Mouse (Mus musculus): ENCODE measurements around the gene Plekha7. TPM values are rescaled to one million over a fixed set of nuclear protein-coding genes. Genes with fewer than 3 reads are reported as not detected.

Gene Plekha7
- polyA plus RNA-seq, 1 experiment from 2014 or later = 6.9 TPM

DNA sequence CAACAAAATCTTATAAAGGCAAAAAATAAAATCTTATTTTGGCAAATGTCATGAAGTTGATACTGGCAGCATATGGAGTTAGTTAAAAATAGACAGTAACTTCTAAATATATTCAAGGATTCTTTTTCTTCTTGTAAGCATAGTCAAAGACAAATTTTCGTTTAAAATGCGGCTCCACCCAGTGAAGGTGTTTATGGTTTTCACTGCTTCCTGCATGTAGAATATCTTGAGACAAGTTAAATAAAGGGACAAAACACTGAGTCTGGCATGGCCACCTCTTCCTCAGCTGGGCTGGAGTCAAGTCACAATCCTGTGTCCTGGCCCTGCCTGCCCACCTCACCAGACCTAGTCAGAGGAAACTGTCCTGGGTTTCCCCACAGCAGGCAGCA is 184.6 kb downstream of the Plekha7 start:
- H3K4me3 ChIP-seq = no peak overlapping the region
- H3K4me1 ChIP-seq = peaks cover 28% of the 10 kb centered on the region
- no peak for DNase-seq (ENCODE audit: low spot score)
- 91% methylated on average over 2 of the region's 2 CpGs for WGBS
- H3K9me3 ChIP-seq (replicated peaks) = no peaks in the 10 kb centered on the region
- no peaks in the 10 kb centered on the region for H3K27me3 ChIP-seq (ENCODE audit: low read depth, poor library complexity, severe bottlenecking)
- H3K27ac ChIP-seq = no peak overlapping the region
- H3K36me3 ChIP-seq = no peaks in the 10 kb centered on the region

DNA sequence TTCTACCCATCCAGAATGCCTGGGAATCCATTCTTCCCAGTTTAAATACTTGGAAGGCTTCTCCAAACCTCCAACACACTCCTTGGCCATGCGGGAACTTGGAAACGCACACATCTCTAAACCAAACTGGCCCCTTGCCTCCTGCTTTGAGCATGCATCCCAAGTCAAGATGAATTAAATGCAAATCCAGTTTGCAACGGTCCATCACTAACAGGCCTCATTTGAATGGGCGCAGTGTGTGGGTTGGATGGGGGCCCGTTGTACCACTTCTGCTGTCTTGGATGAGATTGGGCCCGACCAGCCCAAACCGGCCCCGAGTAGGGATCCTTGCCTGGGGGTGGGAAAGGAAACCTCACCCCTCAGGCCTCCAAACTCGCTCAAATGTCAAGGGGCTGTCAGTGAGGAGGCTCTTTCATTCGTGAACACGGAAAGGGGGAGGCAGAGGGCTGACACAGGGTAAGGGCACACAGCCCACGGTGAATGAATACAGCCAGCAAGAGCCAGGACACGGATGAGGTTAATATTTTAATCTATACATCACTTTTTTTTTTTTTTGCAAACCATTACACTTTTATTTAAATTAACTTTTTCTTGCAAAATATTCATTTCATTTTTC is 185.1 kb downstream of the Plekha7 start:
- Histone ChIP-seq H3K36me3 (no peaks in the 10 kb centered on the region), H3K4me1 (peaks cover 28% of the 10 kb centered on the region), H3K27me3 (ENCODE audit: low read depth, poor library complexity, severe bottlenecking) (no peaks in the 10 kb centered on the region), H3K4me3 (no peak overlapping the region), H3K9me3 (replicated peaks) (no peaks in the 10 kb centered on the region), H3K27ac (no peak overlapping the region)
- DNase-seq (ENCODE audit: low spot score) = no peak
- 84% methylated on average over 13 of the region's 13 CpGs for whole genome bisulfite sequencing

DNA sequence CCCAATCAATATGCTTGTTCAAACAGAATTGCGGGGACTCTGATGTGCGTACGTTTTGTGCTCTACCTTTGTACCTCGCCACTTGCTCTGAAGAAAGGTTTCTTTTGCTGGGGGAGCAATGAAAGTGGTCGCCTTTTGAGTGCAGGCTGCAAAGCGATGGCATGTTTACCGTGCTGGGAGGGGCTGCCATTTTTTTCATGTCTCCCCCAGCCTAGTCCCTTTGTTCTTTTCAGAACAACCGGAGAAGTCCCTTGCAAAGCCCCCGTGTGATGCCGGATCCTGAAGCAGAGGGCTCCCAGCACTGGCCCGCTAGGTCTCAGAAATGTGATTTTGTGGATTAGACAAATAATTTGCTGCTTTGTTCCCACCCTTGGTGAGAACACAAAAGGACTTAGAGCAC is 187.0 kb downstream of the Plekha7 start:
- WGBS = 79% methylated on average over 11 of the region's 11 CpGs
- no peaks in the 10 kb centered on the region for H3K27me3 ChIP-seq (ENCODE audit: low read depth, poor library complexity, severe bottlenecking)
- H3K27ac ChIP-seq = no peak overlapping the region
- DNase-seq (ENCODE audit: low spot score) = no peak
- H3K36me3 ChIP-seq = no peaks in the 10 kb centered on the region
- no peaks in the 10 kb centered on the region for H3K9me3 ChIP-seq (replicated peaks)
- H3K4me1 ChIP-seq = peaks cover 20% of the 10 kb centered on the region
- H3K4me3 ChIP-seq = no peak overlapping the region

DNA sequence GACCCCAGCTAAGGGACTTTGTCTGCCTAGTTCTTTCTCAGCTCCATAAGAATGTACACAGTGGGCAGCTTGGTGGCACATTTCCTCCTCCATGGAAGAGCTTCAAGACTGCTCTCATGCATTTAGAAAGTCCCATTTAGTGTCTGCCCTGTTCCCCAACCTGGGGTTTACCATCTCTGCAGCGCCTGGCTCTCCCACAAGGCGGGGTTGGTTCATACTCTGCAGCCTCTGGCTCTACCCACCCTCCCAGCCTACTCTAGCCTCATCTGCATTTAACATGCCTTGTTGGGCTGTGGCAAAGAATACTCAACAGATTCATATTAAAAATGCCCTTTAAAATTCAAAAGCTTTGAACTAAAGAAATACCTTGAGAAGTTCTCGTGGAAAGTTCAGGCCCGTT is 187.4 kb downstream of the Plekha7 start:
- Histone ChIP-seq H3K27me3 (ENCODE audit: low read depth, poor library complexity, severe bottlenecking) (no peaks in the 10 kb centered on the region), H3K27ac (no peak overlapping the region), H3K36me3 (no peaks in the 10 kb centered on the region), H3K4me1 (peaks cover 22% of the 10 kb centered on the region), H3K9me3 (replicated peaks) (no peaks in the 10 kb centered on the region), H3K4me3 (no peak overlapping the region)
- DNase-seq (ENCODE audit: low spot score) = no peak
- 91% methylated on average over 4 of the region's 4 CpGs for WGBS

DNA sequence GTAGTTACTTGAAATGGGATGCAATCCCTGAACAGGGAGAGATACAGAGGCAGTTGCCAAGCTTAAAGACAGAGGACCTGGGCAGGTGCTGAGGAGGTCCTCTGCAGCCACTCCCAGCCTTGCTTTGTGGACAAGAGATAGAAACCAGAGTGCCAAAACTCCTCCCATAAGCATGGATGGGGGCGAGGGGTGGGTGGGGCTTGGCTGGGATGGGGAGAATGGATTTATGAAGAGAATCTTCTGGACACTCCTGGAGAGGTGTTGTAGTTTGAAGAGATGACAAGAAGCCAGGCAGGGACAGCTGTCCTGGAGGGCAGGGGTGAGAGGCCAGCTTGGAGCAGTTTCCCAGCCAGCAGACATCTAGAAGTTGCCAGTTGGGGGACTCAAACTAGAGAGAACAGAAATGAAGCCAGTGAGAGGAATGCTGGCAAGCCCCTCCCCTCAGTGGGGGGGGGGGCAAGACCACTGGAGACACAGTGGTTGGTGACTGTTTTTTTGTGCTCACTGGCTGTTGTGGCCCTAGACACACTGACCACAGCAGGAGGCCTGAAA is 188.8 kb downstream of the Plekha7 start:
- DNase-seq (ENCODE audit: low spot score) = no peak
- no peak overlapping the region for H3K4me3 ChIP-seq
- peaks cover 19% of the 10 kb centered on the region for H3K4me1 ChIP-seq
- H3K9me3 ChIP-seq (replicated peaks) = no peaks in the 10 kb centered on the region
- WGBS = 70% methylated on average over 1 of the region's 1 CpGs
- H3K27me3 ChIP-seq (ENCODE audit: low read depth, poor library complexity, severe bottlenecking) = no peaks in the 10 kb centered on the region
- no peaks in the 10 kb centered on the region for H3K36me3 ChIP-seq
- no peak overlapping the region for H3K27ac ChIP-seq

DNA sequence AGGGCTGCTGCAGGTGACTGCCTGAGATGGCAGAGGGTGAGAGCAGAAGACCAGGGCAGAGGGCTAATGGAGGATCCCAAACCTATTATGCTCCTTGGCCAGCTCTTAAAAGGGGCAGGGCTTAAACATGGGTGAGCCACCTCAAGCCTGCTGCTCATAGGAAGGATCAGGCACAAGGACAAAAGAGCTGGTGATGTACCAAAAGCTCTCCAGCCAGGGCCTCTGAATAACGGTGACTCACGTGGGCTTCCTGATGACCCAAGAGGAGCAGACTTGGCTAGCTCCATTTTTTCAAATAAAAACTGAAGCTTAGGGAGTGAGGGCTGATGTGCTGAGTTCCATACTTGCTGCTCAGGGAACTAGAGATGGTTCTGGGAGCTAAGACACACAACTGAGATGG is 192.2 kb downstream of the Plekha7 start:
- Histone ChIP-seq H3K9me3 (replicated peaks) (no peaks in the 10 kb centered on the region), H3K27ac (no peak overlapping the region), H3K4me3 (no peak overlapping the region), H3K27me3 (ENCODE audit: low read depth, poor library complexity, severe bottlenecking) (no peaks in the 10 kb centered on the region), H3K4me1 (peaks cover 12% of the 10 kb centered on the region), H3K36me3 (no peaks in the 10 kb centered on the region)
- no peak for DNase-seq (ENCODE audit: low spot score)
- WGBS = 84% methylated on average over 2 of the region's 2 CpGs

DNA sequence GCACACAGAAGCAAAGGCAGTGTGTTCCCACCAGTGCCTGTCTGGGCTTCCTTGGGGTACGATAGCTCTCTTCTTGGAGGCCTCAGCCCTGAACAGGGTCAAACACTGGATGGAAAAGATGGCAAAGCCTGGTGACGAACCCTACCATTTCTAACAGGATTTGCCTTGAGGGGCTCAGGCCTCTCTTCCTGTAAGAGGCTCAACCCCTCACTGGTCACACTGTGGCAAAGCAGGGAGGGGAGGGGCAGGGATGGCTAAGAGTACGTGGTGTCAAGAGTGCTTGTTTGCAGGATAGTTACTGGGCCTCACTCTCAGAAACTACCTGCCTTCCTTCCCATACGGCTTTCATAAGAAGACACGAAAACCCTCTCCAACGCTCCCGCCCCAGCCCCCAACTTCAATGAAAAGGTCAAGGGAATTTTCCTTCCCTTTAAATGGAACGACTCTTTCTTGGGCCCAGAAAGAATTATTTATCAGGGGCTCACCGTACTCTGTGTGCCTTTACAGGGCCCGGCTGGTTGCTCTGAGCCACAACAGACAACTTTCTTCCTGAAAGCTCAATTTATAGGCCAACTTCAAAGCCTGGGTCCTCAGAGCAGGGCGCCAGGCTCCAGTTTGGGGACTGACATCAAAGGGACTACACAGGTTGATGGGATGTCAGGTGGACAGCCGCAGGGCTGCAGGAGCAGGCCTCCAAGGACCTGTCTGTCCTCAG is 192.8 kb downstream of the Plekha7 start:
- 38% methylated on average over 12 of the region's 12 CpGs for WGBS
- peaks cover 12% of the 10 kb centered on the region for H3K4me1 ChIP-seq
- H3K27ac ChIP-seq = 0 out of 2 replicates have a peak overlapping the region, but pooled peaks have one; percentile 8
- peak; percentile 30 for DNase-seq (ENCODE audit: low spot score)
- no peaks in the 10 kb centered on the region for H3K27me3 ChIP-seq (ENCODE audit: low read depth, poor library complexity, severe bottlenecking)
- H3K9me3 ChIP-seq (replicated peaks) = no peaks in the 10 kb centered on the region
- H3K4me3 ChIP-seq = no peak overlapping the region
- no peaks in the 10 kb centered on the region for H3K36me3 ChIP-seq

DNA sequence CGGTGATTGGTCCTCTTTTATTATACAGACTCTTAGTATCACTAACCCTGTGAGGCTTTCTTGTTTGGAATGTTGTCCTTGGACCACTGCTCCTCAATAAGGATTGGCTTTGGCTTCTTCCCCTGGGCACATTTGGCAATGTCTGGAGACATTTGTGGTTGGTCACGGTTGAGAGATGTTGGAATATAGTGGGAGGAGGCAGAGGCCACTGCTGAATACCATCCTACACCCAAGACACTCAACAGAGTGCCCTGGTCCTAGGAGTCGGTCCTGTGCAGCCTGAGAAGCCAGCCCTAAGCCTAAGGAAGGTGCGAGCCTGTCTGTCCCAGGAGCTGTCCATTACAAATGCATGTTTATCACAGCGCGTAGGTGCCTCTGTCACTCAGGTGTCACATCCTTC is 196.6 kb downstream of the Plekha7 start:
- H3K4me1 ChIP-seq = peaks cover 12% of the 10 kb centered on the region
- H3K9me3 ChIP-seq (replicated peaks) = no peaks in the 10 kb centered on the region
- H3K36me3 ChIP-seq = peaks cover 8% of the 10 kb centered on the region
- 84% methylated on average over 6 of the region's 6 CpGs for WGBS
- DNase-seq (ENCODE audit: low spot score) = peak; percentile 22
- no peak overlapping the region for H3K4me3 ChIP-seq
- H3K27me3 ChIP-seq (ENCODE audit: low read depth, poor library complexity, severe bottlenecking) = no peaks in the 10 kb centered on the region
- H3K27ac ChIP-seq = no peak overlapping the region

DNA sequence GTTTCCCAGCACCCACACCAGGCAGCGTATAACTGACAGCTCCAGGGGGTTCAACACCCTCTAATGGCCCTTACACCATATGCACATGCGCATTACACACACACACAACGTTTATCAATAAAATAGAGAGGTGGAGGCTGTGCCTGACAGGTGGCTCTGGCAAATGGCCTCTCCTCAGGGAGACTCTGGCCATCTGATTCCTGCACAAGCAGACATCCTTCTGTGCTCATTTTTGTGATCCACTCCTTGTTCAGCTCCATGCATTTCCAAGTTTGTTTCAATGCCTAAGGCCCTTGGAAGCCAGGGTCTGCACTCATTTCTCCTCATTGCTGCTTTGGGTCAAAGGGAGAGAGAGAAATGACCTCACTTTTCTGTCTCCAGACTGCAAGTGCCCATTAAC is 197.5 kb downstream of the Plekha7 start:
- DNase-seq (ENCODE audit: low spot score) = peak; percentile 20
- 76% methylated on average over 3 of the region's 3 CpGs for WGBS
- peaks cover 17% of the 10 kb centered on the region for H3K36me3 ChIP-seq
- no peaks in the 10 kb centered on the region for H3K9me3 ChIP-seq (replicated peaks)
- H3K4me3 ChIP-seq = no peak overlapping the region
- H3K4me1 ChIP-seq = peaks cover 9% of the 10 kb centered on the region
- H3K27me3 ChIP-seq (ENCODE audit: low read depth, poor library complexity, severe bottlenecking) = no peaks in the 10 kb centered on the region
- no peak overlapping the region for H3K27ac ChIP-seq

DNA sequence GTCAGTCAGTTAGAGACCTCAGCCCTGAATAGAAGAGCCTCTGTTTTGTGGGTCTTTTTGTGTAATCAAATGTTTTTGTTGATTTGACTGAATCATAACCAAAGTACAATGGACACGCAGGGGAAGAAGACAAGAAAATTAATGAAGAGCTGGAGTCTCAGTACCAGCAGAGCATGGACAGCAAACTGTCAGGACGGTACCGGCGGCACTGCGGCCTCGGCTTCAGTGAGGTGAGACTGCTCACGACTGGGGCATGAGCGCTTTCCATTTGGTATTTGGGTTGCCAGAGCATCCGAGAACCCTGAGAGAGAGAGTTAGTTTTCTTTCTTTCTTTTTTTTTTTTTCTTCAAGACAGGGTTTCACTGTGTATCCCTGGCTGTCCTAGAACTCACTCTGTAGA is 205.1 kb downstream of the Plekha7 start:
- WGBS = 97% methylated on average over 9 of the region's 9 CpGs
- H3K27ac ChIP-seq = no peak overlapping the region
- H3K36me3 ChIP-seq = peaks cover 87% of the 10 kb centered on the region
- no peaks in the 10 kb centered on the region for H3K9me3 ChIP-seq (replicated peaks)
- H3K27me3 ChIP-seq (ENCODE audit: low read depth, poor library complexity, severe bottlenecking) = no peaks in the 10 kb centered on the region
- no peaks in the 10 kb centered on the region for H3K4me1 ChIP-seq
- DNase-seq (ENCODE audit: low spot score) = no peak
- no peak overlapping the region for H3K4me3 ChIP-seq

DNA sequence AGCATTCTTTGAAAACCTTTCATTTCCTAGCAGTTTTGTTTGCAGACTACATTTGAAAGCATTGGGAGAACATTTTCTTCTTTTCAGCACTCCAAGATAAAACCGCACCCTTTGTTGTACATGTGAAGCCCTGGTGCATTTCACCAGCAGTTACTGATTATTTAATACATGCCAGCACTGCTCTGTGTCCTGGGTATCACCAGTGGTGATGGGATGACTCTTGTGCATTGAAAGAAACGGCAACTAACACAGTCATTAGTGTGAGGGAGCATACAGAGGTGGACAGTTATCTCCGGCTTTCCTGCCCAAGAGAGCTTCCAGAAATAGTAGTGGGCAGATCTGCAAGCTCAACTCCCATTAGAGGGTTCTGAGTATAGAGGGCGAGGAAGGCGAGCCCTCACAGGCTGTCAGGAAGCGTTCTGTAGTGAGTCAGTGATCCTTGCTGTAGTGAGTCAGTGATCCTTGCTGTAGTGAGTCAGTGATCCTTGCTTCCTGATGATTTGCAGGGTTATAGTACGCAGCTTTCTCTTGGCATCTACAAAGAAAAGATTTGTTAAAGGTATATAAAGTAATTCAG is 208.1 kb downstream of the Plekha7 start:
- Histone ChIP-seq H3K27me3 (ENCODE audit: low read depth, poor library complexity, severe bottlenecking) (no peaks in the 10 kb centered on the region), H3K4me1 (peaks cover 5% of the 10 kb centered on the region; the same call in 1 of the 2 replicates), H3K36me3 (peaks cover 64% of the 10 kb centered on the region), H3K27ac (no peak overlapping the region), H3K4me3 (no peak overlapping the region), H3K9me3 (replicated peaks) (no peaks in the 10 kb centered on the region)
- WGBS = 96% methylated on average over 7 of the region's 7 CpGs
- no peak for DNase-seq (ENCODE audit: low spot score)

DNA sequence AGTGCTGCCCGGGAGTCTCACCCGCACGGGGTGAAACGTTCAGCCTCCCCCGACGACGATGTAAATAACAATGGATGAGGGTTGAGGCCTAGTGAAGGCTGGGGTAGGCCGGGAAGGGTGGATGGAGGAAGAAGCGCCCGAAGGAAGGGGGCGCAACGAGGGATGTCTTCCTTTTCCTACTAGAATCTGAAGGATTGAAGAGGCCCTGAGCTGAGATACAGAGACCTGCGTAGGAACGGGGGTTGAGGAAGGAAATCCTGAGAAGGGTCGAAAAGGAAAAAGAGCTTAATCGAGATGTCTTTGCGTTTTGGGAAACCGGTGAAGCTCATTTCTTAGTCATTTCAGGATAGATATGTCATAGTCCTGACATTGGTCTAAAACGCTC is 214.7 kb downstream of the Plekha7 start:
- no peaks in the 10 kb centered on the region for H3K9me3 ChIP-seq (replicated peaks)
- H3K27ac ChIP-seq = peak overlapping the region; percentile 94
- WGBS = under 1% methylated on average over 19 of the region's 19 CpGs
- H3K4me3 ChIP-seq = peak overlapping the region; percentile 74
- no peaks in the 10 kb centered on the region for H3K36me3 ChIP-seq
- H3K27me3 ChIP-seq (ENCODE audit: low read depth, poor library complexity, severe bottlenecking) = no peaks in the 10 kb centered on the region
- H3K4me1 ChIP-seq = peaks cover 19% of the 10 kb centered on the region
- no peak for DNase-seq (ENCODE audit: low spot score)
